Mouse (Mus musculus) olfactory bulb, adult 2 months (tissue): ENCODE data around the gene Cabp4.
A peak's percentile ranks its signal among the peaks of the same experiment; 100 is the strongest.

Source experiments
- CTCF ChIP-seq: fragments of 200-500 bp; IDR thresholded peaks from 2 replicates; pipeline ENCODE4 v1.5.1; 2012; ENCODE audit warnings: low read depth, mild to moderate bottlenecking, low read length, moderate library complexity; ENCODE audit not compliant: insufficient read depth
- POLR2A ChIP-seq: fragments of 200-500 bp; IDR thresholded peaks from 2 replicates; pipeline ENCODE4 v1.6.1; 2012; ENCODE audit warnings: mild to moderate bottlenecking, low read depth, low read length, moderate library complexity; ENCODE audit not compliant: insufficient read depth

GRCm38 (mm10) chr19:4121097-4121805 lies 22.6 kb downstream of the Cabp4 start:
- TF ChIP-seq CTCF = no peak
- peak; percentile 68; the same call in 1 of the 2 replicates for TF ChIP-seq POLR2A
